Mouse (Mus musculus) thymus, postnatal 25 days (tissue): Measurements from ENCODE around the gene Eid3.
A peak's percentile ranks its signal among the peaks of the same experiment; 100 is the strongest.

Source experiments
- DNase-seq: peaks from one replicate; pipeline ENCODE4 v3.0.0; 2022

Gene Eid3

GRCm38 (mm10) chr10:82863106-82863680, 3.2 kb upstream of the Eid3 start:
- no peak for DNase-seq

GRCm38 (mm10) chr10:82863827-82864226, 2.6 kb upstream of the Eid3 start:
- peak; percentile 53 for DNase-seq

DNA sequence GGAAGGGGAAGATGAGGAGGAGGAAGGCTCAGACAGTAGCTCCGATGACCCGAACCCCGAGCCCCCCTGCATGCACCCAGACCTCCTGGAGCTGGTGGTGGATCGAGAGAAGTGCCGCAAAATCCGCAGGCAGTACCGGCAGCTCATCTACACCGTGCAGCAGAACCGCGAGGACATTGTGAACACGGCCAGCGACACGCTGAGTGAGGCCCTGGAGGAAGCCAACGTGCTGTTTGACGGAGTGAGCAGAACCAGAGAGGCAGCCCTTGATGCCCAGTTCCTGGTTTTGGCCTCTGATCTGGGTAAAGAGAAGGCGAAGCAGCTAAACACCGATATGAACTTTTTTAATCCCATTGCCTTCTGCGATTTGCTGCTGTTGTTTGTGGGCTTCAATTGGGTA, 406 bp downstream of the Eid3 start:
- no peak for DNase-seq

- DNase-seq: no peak
These were observed 2.1 kb downstream of the Eid3 start for GRCm38 (mm10) chr10:82868418-82869086.

DNA sequence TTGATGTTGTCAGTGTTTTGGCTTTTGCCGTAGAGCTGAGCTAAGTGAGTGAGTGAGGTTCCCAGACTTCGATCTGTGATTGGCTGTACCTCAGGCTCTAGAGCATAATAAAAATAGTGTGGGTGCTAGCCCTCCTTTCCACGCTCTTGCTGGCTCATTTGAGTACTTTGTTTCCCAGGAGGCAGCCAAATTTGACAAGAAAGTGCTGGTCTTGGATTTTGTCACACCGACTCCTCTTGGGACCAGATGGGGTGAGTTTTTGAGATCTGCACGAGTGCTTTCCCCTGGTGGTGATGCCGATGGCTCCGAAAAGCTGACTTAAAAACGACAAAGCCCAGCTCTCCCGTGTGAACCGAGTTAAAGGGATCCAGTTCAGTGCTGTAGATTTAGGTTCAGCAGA, 9.0 kb downstream of the Eid3 start:
- no peak for DNase-seq

DNA sequence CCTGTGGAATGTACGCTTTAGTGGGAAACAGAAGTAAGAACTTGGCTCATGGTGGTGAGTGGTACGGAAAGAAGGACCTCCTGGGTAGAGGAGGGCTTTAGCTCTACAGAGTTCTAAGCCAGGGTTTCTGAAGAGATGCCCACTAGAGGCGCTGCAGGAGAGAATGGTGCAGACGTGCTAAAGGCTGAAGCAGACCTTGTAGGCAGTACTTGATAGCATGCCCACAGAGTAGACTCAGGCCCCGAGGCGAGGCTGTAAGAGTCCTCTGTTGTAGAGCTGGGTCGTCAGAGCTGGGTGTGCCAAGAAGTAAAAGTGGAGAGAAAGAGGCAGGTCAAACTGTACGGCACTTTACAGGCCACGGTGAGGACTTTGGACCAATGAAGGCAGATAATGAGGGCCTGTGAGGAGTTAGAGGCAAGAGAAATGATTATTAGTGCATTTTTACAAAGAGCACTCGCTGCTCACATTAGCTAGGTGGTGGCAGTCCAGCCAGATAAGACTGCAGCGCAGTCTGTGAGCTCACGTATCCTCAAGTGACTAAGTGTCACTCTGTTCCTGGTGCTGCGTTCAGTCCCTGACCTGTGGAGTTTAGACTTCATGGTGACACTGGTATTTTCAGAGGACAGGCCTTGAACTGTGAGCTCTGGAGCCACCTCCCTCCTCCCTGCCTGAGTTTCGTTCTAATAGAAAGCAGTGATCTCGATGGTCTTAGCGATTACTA, 9.8 kb downstream of the Eid3 start:
- DNase-seq: peak; percentile 49

DNA sequence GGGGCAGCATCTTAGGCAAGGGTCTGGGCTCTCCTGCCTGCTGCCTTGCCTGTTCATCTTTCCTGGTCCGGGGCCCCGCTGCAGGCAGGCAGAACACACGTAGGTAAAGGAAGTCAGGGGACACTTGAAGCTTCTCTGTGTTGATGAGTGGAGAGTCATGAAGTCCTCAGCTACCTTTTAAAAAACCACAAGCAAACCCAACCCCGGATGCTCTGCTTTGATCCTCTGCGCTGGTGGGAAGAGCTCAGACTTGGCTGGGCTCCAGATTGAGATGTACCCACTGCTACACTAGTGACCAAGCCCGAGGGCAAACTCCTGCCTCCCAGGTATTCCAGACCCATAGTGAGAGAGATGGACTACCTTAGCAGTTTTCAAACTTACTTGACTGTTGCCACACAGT, 20.9 kb downstream of the Eid3 start:
- no peak for DNase-seq

GRCm38 (mm10) chr10:82888576-82888975, 22.1 kb downstream of the Eid3 start:
- no peak for DNase-seq

GRCm38 (mm10) chr10:82889447-82889973, 23.1 kb downstream of the Eid3 start:
- DNase-seq: no peak

- peak; percentile 34 for DNase-seq
These were observed 24.5 kb downstream of the Eid3 start for GRCm38 (mm10) chr10:82890936-82891335.

- no peak for DNase-seq
These were observed 25.0 kb downstream of the Eid3 start for GRCm38 (mm10) chr10:82891427-82891826.

- no peak for DNase-seq
These were observed 26.1 kb downstream of the Eid3 start for GRCm38 (mm10) chr10:82892442-82893055.

DNA sequence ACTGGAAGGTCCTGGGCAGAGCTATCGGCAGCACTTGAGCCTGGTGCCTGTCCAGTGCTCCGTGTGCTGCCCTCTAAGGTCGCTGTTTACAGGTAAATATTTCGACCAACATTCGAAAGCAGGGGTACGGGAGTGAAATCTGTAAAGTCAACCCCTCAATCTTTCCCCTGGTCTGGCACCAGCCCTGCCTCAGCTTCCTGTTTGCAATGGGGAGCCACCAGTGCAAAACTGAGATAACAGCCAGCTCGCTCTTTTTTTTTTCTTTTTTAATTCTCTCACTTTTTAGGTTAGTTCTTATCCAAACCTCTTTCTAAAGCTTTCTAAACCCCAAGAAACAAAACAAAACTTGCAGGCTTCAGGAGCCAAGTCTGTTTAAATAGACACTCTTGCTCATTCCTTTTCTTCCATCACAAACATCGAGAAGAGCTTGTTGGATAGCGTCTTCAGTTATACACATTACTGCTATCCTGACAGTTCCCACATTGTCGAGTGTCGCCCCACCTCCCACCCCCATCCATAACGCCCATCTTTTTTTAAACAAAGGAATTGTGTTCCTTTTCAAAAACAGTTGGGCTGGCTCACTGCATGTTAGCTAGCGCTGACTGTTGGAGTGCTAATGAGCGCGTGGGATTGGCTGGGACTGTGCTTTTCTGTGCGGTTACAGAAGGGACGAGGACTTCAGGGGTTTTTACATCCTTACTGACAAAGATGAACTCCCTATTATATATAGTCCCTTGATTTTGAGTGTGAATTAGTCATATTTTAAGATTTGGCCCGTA, 27.6 kb downstream of the Eid3 start:
- DNase-seq: no peak

DNA sequence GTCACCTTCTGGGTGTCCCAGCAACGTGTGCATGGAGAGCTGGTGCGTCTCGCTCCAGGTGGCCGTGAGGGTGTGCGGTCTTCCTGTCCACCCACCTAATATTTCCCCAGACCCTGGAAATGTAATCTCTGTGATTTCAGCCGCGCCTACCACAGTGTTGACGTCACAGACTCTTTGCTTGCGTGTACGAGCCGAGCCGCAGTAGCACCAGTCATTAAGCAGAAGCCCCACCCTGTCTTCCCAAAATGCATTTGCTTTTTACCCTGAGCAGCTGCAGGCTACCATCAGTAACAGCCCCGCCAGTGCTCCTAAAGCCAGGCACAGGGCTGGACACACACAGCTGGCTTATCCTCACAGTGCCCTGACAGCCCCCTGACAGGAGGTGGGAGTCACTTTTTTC, 31.5 kb downstream of the Eid3 start:
- no peak for DNase-seq

- DNase-seq: no peak
These were observed 32.5 kb downstream of the Eid3 start for GRCm38 (mm10) chr10:82898893-82899292.

GRCm38 (mm10) chr10:82899810-82900421, 33.5 kb downstream of the Eid3 start:
- DNase-seq: no peak

DNA sequence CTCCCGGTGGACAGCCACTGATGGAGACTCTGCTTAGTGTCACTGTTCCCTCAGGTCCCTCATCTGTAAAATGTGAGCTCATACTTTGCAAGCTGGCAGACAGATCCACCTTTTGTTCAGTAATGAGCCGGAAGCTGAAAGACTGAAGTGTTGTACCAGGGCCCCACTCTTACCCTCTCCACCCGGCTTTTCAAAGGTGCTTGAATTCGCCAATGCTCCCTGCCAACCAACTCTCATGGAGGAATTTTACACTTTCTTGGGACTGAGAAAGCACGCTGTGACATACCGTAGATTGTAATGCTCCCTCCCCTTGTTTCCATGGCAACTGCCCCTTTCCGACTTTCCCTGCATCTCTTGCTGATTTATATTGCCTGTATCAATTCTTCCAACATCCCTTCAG, 34.1 kb downstream of the Eid3 start:
- DNase-seq: no peak

GRCm38 (mm10) chr10:82901436-82901835, 35.0 kb downstream of the Eid3 start:
- peak; percentile 90 for DNase-seq

GRCm38 (mm10) chr10:82908526-82908925, 42.1 kb downstream of the Eid3 start:
- no peak for DNase-seq

DNA sequence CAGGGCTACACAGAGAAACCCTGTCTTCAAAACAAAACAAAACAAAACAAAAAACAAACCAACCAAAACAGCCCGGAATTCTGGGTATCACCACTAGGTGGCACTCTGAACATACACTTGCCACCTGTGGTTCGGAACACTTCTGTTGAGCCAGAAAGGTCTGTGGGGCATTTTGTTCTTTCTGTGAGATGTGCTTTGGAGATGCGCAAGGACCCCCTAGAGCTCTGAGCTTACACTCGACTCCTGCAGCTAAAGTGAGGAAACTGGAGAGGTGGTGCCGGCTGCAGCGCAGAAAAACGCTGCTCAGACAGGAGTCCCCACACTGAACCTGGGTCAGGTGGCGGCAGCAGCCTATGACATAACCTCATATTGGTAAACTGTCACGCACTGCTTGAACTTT, 43.0 kb downstream of the Eid3 start:
- peak; percentile 68 for DNase-seq

- DNase-seq: no peak
These were observed 43.8 kb downstream of the Eid3 start for GRCm38 (mm10) chr10:82910198-82910597.

GRCm38 (mm10) chr10:82913238-82913637, 46.8 kb downstream of the Eid3 start:
- no peak for DNase-seq
